In the genomic region with DNA sequence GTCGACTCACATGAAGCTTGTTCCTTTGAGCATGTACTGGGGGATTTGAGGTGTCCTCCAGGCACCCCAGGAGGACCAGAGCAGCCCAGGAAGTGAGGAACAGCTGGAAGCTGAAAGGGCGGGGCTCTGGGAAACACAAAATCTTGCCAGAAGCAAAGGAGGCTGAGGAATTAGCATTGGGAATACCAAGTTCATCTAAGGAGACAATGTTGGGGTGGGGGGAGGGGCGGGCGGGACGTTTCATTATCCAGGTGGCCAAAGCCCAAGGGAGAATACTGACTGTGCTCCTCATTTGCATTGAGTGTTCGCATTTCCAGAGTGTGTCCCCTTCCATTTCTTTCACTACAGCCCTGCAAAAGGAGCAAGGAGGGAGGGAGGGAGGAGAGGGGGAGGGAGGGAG, we compare ENCODE assay signal across 25 mouse cellular contexts.
"Had no signal": no experiment of that assay in that cellular context is flagged by ENCODE, and none has a peak within 500 bp of the region (broad histone marks: within the 10 kb centered on the region; RNA-seq: fewer than 3 reads in every experiment).

No protein-coding gene starts in this region.

- H3K9me3 ChIP-seq: kidney, embryonic 15.5 days; limb, embryonic 10.5 days; limb, embryonic 13.5 days; liver, embryonic 12.5 days; liver, embryonic 15.5 days; lung, embryonic 15.5 days; megakaryocyte, embryonic 14.5 days; midbrain, embryonic 15.5 days; neural tube, embryonic 12.5 days; neural tube, embryonic 15.5 days; stomach, embryonic 15.5 days had no signal

- H3K36me3 ChIP-seq: kidney, embryonic 15.5 days; limb, embryonic 10.5 days; limb, embryonic 13.5 days; liver, embryonic 12.5 days; liver, embryonic 15.5 days; lung, embryonic 15.5 days; midbrain, embryonic 15.5 days; neural tube, embryonic 12.5 days; neural tube, embryonic 15.5 days; stomach, embryonic 15.5 days had no signal

- H3K27ac ChIP-seq: kidney, embryonic 15.5 days; limb, embryonic 13.5 days; liver, embryonic 12.5 days; liver, embryonic 15.5 days; lung, embryonic 15.5 days; neural tube, embryonic 12.5 days; neural tube, embryonic 15.5 days; stomach, embryonic 15.5 days had no signal

- DNase-seq: kidney, adult 2 months; kidney, postnatal 10 days; kidney, postnatal 36 days; layer of hippocampus, postnatal 36 days; liver; lung, adult 18-20 months; lung, postnatal 10 days; lung, postnatal 36 days; retina, postnatal 1 day; right cerebral cortex, postnatal 25 days; spleen, adult 18-20 months; thymus, postnatal 14 days; thymus, postnatal 4 days had no signal

- H3K4me2 ChIP-seq: kidney, embryonic 15.5 days; limb, embryonic 13.5 days; liver, embryonic 12.5 days; liver, embryonic 15.5 days; lung, embryonic 15.5 days; midbrain, embryonic 11.5 days; midbrain, embryonic 15.5 days; neural tube, embryonic 12.5 days; neural tube, embryonic 15.5 days; stomach, embryonic 15.5 days had no signal

- H3K4me1 ChIP-seq: liver, embryonic 12.5 days; liver, embryonic 15.5 days; megakaryocyte, embryonic 14.5 days had no signal

- H3K9ac ChIP-seq: kidney, embryonic 15.5 days; limb, embryonic 13.5 days; liver, embryonic 12.5 days; liver, embryonic 15.5 days; lung, embryonic 15.5 days; midbrain, embryonic 15.5 days; neural tube, embryonic 12.5 days; neural tube, embryonic 15.5 days; stomach, embryonic 15.5 days had no signal

- H3K27me3 ChIP-seq: lung, embryonic 15.5 days; midbrain, embryonic 15.5 days; neural tube, embryonic 12.5 days; neural tube, embryonic 15.5 days; stomach, embryonic 15.5 days had no signal

- H3K4me3 ChIP-seq: kidney, embryonic 15.5 days; limb, embryonic 10.5 days; limb, embryonic 13.5 days; liver, embryonic 12.5 days; liver, embryonic 15.5 days; lung, embryonic 15.5 days; megakaryocyte, embryonic 14.5 days; midbrain, embryonic 15.5 days; neural tube, embryonic 12.5 days; neural tube, embryonic 15.5 days; stomach, embryonic 15.5 days had no signal

- ATAC-seq: liver, embryonic 12.5 days; midbrain, embryonic 15.5 days had no signal
